Mouse (Mus musculus) CH12F3 (cell line): Measurements from ENCODE around the gene Taf12.
"Not testable (repeated sequence)": the region's sequence is repeated elsewhere in the genome, so short reads cannot be mapped to it uniquely, and the experiment has no call there.

ENCODE experiments used
- in situ Hi-C: fragments of 300-500 bp; cut with MboI; formaldehyde crosslinking; loops from 2 replicates; pipeline ENCODE4 v1.14.3; 2020; ENCODE audit warnings: low sequenced_read_pairs

Gene Taf12

DNA sequence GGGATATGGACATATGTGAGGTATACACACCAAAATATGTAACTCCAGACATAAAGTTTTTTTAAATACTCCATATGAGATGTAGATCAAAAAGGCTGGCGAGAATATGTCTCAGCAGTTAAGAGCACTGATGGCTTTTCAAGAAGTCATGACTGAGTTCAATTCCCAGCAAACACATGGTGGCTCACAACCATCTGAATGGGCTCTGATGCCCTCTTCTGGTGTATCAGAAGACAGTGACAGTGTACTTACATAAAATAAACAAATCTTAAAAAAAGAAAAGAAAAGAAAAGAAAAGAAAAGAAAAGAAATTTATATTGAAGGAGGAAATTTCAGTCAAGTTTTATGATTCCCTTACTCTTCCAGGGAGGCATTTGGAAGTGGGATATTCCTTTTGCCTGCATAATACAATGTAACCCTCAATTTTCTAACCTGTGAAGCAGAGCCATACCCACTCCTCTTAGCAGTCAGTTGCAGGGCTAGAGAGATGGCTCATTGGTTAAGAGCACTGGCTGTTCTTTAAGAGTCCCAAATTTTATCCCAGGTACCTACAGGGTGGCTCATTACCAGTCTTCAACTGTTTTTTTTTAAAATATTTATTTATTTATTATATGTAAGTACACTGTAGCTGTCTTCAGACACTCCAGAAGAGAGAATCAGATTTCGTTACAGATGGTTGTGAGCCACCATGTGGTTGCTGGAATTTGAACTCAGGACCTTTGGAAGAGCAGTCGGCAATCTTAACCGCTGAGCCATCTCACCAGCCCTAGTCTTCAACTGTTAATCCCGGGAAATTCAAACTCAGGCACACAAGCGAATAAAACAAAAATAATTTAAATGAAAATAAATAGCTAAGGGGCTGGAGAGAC lies 5.1 kb upstream of the Taf12 start:
- in situ Hi-C loops, result no loop called here

DNA sequence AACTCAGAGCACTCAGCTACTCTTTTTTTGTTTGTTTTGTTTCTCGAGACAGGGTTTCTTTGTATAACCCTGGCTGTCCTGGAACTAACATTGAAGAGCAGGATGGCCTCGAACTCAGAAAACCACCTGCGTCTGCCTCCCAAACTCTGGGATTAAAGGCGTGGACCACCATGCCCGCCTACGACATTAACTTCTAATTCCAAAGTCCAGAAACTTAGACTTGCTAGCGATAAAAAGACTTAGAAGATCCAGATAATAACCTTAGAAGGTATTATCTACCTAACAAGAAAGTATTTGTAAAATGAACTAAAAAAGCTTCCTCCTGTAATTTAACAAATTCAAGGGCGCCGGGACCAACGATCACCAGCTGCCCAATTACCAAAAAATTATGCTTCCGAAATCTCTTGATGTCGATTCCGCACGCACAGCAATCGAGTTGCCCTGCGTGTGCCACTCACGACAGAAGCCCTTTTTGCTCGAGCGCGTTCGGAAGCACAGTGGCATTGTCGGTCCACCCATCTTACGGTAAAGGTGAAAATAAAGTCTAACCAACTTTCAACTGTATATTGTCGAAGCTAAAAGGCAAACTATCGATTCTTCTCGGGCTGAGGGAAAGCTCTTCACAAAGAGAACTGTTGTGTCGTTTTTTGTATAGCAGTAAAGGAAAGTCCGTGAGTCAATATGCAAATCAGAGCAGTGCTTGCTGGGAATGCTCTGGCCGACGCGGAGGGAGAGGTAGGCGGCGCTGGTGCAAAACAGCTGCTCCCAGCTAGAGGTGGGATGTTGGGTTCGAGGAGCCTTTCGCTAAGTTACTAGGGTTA lies 4.2 kb upstream of the Taf12 start:
- in situ Hi-C loops, result no loop called here

DNA sequence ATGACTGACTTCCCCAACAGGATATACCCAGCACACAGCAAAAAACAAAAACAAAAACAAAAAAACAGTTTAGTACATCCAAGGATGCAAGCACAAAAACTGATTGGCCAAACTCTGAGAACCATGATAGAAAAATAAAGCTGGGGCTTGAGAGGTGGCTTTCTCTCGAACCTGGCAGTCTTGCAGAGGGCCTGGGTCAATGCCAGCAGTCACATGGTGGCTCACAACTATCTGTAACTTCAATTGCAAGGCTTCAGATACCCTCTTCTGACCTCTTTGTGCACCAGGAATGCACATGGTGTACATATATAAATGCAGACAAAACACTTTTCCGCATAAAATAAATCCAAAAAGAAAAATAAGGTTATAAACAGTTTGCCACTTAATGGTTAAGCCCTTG lies 1.0 kb upstream of the Taf12 start:
- in situ Hi-C loops, result no loop called here

DNA sequence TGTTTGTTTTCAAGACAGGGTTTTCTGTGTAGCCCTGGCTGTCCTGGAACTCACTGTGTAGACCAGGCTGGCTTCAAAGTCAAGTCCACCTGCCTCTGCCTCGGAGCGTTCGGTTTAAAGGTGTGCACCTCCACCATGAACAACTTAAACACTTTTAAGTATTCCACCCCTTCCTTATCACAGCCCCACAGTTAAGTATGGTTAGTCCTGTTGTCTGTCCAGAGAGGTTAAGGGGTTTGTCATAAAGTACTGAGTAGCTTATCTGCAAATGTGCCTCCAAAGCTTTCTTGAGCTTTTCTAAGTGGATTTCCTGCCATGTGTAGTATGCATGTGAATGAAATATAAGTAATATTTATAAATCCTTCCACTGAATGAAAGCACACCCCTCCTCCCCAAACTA lies 1.8 kb downstream of the Taf12 start:
- in situ Hi-C loops, result no loop called here

DNA sequence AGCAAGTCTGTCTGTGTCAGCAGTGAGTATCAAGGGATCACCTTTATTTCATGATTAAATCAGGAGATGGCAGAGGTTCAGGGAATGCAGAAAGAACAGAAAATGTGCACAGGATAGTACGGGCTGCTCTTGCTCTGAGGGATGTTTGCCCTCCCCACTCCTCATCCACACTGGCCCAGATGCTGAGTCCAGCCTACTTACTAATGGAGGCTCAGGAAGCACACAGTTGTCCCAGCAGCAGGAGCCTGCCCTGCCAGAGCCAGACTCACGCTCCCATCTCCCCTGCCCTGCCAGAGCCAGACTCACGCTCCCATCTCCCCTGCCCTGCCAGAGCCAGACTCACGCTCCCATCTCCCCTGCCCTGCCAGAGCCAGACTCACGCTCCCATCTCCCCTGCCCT lies 14.7 kb downstream of the Taf12 start:
- in situ Hi-C loops, result not testable (repeated sequence)

DNA sequence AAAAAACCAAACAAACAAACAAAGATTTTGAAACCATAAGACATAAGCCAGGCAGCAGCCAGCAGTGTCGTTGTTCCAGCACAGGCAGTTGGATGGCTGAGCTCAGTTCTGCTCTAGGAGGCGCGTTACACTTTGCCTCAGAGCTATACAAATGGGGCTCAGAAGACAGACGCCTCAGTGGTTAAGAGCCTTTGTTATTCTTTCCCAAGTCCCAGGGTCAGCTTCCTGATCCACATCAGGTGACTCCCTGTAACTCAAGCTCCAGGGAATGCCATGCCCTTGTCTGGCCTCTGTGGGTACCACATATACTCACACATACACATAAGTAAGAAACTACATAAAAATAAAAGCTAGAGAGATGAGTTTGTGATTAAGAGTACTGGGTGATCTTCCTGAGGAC lies 16.9 kb downstream of the Taf12 start:
- in situ Hi-C loops, result no loop called here

DNA sequence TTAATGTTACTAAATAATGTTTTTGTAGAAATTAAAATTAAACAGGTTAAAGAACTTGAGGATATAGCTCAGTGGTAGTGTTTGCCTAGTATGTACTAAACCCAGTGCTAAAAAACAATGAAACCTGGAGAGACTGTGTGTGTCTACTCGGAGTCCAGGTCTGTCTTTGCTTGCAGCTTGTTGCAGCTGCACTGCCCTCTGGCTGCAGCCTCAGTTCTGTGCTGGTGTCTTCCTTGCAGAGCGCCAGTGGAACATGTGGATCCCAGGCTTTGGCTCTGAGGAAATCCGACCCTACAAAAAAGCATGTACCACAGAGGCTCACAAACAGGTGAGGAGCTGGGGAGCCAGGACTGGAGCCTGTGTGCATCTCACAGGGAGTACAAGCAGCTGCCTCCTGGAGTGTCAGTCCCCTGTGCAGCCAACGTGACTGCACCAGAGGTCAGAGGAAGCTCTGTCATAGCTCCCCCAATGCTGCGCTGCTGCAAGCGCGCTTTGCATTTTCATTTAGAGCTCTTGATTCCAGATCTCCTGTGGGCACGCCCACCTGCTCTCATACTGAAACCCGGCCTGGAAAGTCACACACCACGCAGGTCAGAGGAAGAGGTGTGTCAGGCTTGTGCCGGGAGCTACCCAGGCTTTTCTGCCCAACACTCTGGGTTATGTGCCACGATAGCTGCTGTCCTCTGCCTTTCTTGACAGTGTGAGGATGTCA lies 17.6 kb downstream of the Taf12 start:
- in situ Hi-C loops, result no loop called here

DNA sequence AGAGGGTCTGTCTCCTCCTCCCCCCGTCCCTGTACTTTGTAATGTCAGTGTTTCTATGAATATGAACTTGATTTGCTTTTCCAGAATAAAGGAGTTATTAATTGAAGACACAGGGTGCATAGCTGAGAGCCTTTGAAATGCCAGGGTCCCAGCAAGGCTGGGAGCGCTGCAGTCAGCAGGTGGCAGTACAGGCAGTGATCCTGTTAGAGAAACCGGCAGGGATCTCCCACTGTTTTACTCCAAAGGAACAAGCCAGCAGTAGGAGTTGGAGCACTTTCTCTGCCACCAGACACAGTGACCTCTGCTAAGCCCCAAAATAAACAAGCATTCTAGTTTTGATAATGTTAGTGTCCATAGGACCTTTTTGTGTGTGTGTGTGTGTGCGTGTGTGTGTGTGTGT lies 18.8 kb downstream of the Taf12 start:
- in situ Hi-C loops, result no loop called here

DNA sequence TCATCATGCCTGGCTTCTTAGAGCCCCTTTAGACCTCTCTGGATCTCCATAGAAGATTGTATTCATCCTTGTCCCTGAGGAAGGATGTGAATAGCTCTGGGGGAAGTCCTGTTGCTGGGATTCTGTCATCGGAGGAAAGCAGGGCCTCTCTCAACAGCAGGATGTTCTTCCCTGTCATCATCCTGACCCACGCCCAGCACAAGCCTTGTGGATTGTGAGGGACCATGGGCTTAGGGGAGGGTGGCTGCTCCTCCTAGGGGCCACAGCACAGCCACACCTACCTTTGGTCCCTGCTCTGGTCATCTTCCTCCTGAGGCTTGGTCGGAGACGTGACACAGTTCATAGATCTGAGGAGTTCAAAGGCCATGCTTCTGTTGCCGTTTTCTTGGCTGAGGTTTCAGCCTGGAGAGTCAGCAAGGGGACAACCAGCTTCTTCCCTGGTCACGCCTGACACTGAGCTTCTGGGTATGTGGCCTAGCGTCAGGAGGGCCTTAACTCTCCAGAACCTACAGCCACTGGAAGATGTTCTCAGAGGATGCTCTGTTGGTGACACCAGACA lies 19.6 kb downstream of the Taf12 start:
- in situ Hi-C loops, result no loop called here

DNA sequence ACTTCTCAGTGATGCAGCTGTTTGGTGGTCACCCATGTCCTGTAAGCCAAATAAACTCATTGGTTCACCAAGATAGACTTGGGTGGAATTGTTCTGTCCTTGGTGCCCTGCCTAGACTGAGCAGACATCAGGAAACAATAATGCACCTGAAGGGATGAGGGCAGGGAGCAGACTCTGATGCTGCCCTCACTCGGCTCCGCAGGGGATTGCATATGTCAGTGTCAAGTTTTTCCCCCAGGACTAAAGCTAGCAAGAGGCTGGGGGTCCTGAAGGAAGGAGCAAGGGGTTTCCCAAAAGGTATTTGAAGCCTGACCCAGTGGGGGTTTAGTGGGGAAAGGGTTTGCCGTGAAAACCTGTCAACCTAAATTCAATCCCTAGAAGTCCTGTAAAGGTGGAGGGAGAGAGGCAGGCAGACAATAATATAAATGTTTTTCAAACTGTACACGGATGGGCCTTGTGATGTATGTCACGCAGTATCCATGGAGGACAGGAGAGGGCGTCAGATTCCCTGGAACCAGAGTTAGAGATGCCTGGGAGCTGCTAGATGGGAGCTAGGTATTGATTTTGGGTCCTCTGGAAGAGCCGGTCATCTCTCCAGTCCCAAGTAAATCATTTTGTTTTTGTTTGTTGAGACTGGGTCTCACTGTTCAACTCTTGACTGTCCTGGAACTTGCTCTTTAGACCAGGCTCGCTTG lies 21.7 kb downstream of the Taf12 start:
- in situ Hi-C loops, result no loop called here

DNA sequence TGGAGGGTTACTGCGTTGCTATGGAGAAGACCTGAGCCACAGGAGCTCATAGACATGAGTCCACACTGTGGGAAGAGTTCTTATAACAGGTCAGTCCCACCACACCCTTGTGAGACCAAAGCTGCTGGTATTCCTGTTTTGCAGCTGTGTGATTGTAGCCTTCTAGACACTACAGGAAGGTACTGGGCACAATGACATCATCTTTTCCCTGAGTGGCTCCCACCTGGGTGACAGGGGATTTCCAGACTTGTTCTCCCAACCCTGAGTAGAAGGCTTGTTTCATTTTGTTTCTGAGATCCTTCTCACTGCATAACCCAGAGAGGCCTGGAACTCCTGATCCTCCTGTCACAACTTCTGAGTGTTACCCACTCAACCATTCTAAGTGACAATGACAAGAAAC lies 25.7 kb downstream of the Taf12 start:
- in situ Hi-C loops, result no loop called here

DNA sequence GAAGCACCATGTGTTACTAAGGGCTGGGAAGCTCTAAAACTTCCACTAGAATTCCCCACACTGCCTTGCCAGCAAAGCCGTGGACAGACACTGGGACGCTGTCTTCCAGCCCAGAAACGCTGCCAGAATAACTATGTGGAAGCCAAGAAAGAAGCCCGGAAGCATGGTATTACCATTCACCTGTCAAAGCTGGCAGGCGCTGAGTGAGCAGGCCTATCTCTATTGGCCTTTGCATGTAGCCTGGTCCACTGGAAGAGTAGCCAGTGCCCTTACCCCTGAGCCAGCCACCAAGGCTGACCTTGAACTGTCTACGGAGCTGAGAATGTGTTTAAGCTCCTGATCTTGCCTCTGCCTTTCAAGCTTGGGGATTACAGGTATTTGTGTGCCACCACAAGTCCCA lies 27.3 kb downstream of the Taf12 start:
- in situ Hi-C loops, result no loop called here

DNA sequence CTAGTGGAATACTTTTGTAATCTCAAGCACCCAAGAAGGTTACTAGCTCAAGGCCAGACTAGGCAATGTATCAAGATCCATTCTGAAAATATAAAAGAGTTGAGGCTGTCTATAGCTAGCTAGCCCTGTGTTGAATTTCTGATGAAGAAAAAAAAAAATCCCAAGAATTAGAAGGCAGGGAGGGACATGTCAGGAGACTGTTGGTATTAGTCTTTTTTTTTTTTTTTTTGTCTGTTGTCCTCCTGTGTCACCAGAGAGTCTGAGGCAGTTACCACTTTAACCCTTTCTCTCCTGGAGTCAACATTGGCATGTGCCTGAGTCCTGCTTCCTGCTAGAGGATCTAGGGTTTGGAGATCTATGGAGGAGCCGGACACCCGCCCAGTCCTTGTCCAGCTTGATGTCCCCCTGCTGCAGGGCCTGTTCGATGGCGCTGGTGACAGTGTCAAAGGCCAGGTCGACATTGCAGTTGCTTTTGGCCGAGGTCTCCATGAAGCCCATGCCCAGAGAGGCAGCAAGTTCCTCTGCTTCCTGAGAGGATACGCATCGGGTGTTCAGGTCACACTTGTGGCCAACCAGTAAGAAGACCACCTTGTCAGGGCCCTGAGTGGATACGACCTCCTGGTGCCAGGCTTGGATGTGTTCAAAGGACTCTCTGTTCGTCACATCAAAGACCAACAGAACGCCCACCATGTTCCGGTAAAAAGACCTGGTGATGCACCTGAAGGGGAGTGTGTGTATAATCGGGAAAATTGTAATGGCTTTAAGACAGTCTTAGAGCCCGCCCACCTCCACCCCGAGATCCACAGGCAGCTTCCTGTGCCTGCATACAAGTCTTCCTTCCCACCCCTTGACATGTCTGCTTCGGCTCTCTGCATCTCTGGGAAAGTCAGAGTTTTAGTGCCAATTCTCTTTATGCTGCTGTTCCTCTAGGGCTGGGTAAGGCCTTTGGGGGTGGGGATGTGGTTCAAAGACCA lies 28.1 kb downstream of the Taf12 start:
- in situ Hi-C loops, result no loop called here

DNA sequence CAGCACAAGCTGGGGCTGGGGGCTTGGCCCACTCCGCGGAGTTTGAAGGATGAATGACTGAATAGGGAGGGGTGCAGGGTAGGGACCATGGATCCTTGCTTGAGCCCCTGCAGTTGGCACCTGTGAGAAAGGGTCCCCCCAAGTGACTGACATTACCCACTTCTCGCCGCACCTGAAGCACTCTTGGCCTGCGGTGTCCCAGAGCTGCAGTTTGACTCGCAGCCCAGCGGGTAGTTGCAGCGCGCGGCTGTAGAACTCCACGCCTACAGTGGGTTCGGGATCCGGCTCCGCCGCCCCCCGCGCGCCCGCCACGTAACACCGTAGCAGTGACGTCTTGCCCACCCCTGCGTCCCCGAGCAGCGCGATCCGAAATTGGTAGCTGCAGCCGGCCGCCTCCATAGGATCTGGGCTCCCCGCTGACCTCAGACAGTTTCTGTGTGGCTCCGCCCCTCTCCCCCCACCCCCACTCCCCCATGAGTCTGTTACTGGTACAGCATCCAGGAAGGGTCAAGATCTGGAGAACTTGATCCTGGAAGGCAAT lies 28.8 kb downstream of the Taf12 start, which contains the start of gene Rab42:
Gene Rab42, minus strand, starts transcription at position 447 of the 541 bp plus-strand sequence.
- in situ Hi-C loops, result no loop called here

DNA sequence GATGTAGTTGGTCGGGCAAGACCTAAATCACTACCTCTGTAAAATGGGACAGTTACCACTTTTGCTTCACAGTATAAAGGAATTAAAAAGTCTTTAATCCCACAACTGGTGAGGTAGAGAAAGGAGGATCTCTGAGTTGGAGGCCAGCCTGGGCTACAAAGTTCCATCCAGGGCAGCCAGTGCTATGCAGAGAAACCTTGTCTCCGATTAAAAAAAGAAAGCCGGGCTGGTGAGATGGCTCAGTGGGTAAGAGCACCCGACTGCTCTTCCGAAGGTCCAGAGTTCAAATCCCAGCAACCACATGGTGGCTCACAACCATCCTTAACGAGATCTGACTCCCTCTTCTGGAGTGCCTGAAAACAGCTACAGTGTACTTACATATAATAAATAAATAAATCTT lies 29.3 kb downstream of the Taf12 start:
- in situ Hi-C loops, result not testable (repeated sequence)

DNA sequence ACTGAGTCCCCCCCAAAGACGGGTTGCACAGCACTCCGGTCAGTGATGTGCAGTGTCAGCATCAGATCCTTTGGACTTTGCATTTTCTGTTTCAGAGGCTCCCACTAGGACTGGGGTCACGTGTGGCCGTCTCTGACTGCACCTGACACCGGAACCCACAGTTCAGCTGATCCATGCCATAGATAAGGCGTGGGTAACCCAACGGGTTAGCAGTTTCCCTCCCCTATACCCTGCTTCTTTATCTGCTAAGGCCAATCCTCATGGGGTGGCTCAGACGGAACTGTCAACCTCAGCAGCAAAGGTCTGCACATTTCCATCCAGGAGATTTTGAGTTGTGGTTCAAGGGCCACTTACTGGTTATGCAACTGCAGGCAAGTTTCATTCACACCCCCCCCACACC lies 31.1 kb downstream of the Taf12 start:
- in situ Hi-C loops, result no loop called here

DNA sequence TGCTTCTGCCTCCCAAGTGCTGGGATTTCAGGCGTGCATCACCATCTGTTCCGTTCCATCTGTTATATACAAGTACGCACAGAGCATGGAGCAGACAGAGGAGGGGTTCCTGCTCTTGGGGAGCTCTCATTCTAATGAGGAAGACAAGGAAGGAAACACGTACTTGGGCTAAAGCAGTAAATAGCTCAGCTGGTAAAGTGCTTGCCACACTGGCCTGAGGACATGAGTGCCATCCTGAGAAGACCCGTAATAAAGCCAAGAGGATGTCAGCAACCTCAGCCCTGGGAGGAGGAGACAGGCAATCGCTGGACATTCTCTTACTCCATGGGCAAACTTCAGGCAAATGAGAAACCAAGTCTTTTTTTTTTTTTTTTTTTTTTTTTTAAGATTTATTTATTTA lies 31.8 kb downstream of the Taf12 start:
- in situ Hi-C loops, result no loop called here

DNA sequence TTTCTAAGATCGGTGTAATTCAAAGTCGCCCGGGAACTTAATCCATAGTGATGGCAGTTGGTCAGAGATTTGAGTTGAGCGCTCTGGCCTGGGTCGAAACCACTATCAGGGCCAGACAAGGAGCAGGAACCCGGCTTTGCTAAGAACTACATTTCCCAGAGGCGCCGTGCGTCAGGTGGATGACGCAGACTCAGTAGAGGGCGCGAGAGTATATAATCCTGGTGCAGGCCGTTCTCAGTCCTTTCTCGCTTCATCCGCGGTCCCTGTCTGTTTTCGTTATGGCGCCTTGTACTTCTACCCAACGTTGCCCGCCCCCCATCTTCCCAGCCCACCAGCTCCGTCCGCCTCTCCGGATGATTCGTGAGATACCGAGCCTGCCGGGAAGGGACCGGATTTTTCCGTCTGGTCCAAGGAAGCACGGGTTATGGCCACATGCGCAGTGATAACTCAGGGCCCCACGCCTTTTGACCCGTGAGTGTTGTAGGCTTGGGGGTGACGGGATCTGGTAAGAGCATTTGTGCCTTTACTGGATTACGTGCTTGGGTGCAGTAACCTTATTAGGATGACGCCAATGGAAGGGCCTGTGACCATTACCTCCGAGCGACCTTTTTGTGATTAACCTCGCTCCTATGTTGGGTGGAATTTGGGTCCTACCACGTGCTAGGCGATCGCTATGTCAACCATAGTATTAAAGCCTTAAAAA lies 34.4 kb downstream of the Taf12 start:
- in situ Hi-C loops, result no loop called here
